Mouse (Mus musculus): Measurements from ENCODE around the gene Smim13. TPM values are rescaled to one million over a fixed set of nuclear protein-coding genes. Genes with fewer than 3 reads are reported as not detected.
A peak's percentile ranks its signal among the peaks of the same experiment; 100 is the strongest.

Smim13 gene
- polyA plus RNA-seq, 1 experiment = 0.67 TPM

- TF ChIP-seq FLI1 (IDR thresholded peaks at IDR 0.05; ENCODE audit: low read length) (no peak), GATA1 (IDR thresholded peaks at IDR 0.05; ENCODE audit: borderline replicate concordance, low read length) (no peak)
- Histone ChIP-seq H3K9me3 (no peaks in the 10 kb centered on the region), H3K36me3 (replicated peaks; ENCODE audit: low read length) (no peaks in the 10 kb centered on the region), H3K4me3 (replicated peaks) (peak overlapping the region; percentile 10), H3K4me1 (peaks cover 12% of the 10 kb centered on the region), H3K27me3 (replicated peaks) (peaks cover 18% of the 10 kb centered on the region)
Observed at GRCm38 (mm10) chr13:41302716-41303115, 53.1 kb downstream of the Smim13 start.

- Histone ChIP-seq H3K4me3 (replicated peaks) (no peak overlapping the region), H3K36me3 (replicated peaks; ENCODE audit: low read length) (peaks cover 15% of the 10 kb centered on the region), H3K9me3 (no peaks in the 10 kb centered on the region), H3K27me3 (replicated peaks) (no peaks in the 10 kb centered on the region), H3K4me1 (no peaks in the 10 kb centered on the region)
- TF ChIP-seq FLI1 (IDR thresholded peaks at IDR 0.05; ENCODE audit: low read length) (no peak), GATA1 (IDR thresholded peaks at IDR 0.05; ENCODE audit: borderline replicate concordance, low read length) (no peak)
Observed at GRCm38 (mm10) chr13:41320749-41321148, 71.1 kb downstream of the Smim13 start.

DNA sequence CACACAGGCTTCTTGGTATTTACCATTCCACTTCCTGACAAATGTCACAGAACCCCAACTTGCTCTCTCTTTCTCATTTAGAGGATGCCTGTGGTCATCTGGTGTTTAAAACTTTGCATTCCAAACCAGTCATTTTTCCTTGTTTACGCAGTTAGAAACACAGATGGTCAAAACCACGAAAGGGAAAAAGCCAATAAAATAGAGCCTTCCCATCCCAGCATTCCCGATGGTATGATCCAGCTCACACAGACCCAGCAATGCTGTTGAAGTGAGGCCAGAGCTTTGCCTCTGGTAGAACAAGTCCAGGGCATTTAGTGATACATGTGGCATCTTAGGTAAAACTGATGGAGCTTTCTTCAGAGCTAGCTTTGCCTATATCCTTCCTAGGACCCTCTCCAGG lies 71.8 kb downstream of the Smim13 start:
- H3K4me3 ChIP-seq (replicated peaks) = no peak overlapping the region
- H3K4me1 ChIP-seq = no peaks in the 10 kb centered on the region
- TF ChIP-seq GATA1 (IDR thresholded peaks at IDR 0.05; ENCODE audit: borderline replicate concordance, low read length) (no peak), FLI1 (IDR thresholded peaks at IDR 0.05; ENCODE audit: low read length) (no peak)
- H3K36me3 ChIP-seq (replicated peaks; ENCODE audit: low read length) = peaks cover 8% of the 10 kb centered on the region
- no peaks in the 10 kb centered on the region for H3K9me3 ChIP-seq
- no peaks in the 10 kb centered on the region for H3K27me3 ChIP-seq (replicated peaks)

DNA sequence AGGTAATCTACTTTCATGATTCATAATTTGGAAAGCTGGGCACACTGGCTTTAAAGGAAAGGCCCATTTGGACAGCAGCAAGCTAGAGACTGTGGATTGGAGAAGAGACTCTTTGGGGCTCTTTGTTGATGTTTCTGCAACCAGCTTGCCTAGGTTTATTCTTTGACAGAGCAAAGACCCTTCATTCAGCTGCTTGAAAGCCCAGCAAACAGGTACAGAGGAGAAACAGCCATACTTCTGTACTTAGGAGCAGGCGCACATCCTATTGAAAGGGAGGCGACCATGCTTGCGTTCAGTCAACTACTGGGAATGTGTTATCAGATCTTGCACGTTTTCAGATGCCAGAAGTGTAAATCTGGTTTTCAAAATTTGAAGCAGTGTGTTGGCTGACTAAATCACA lies 75.0 kb downstream of the Smim13 start:
- Histone ChIP-seq H3K4me3 (replicated peaks) (no peak overlapping the region), H3K4me1 (peaks cover 3% of the 10 kb centered on the region; the same call in 1 of the 2 replicates), H3K36me3 (replicated peaks; ENCODE audit: low read length) (no peaks in the 10 kb centered on the region), H3K27me3 (replicated peaks) (no peaks in the 10 kb centered on the region), H3K9me3 (no peaks in the 10 kb centered on the region)
- TF ChIP-seq FLI1 (IDR thresholded peaks at IDR 0.05; ENCODE audit: low read length) (no peak), GATA1 (IDR thresholded peaks at IDR 0.05; ENCODE audit: borderline replicate concordance, low read length) (no peak)

DNA sequence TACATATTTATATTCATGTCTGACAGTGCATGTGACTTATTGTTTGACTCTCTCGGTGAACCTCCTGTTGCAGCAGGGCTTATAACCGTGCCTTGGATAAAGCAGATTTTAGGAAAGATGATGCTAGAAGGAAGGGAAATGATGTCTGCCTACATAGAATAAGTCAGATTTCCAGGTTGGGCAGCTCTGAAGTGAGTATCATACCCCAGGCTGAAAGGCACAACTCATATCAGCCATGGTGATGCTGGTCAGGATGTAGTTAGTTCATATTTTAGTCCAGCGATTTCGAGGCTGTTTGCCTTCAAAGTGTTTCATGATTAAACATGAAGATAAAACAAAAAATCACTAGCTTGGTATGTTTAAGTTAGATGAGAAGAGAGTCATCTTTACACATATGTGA lies 75.7 kb downstream of the Smim13 start:
- Histone ChIP-seq H3K27me3 (replicated peaks) (no peaks in the 10 kb centered on the region), H3K9me3 (no peaks in the 10 kb centered on the region), H3K36me3 (replicated peaks; ENCODE audit: low read length) (no peaks in the 10 kb centered on the region), H3K4me3 (replicated peaks) (no peak overlapping the region), H3K4me1 (peaks cover 3% of the 10 kb centered on the region; the same call in 1 of the 2 replicates)
- TF ChIP-seq GATA1 (IDR thresholded peaks at IDR 0.05; ENCODE audit: borderline replicate concordance, low read length) = no peak
- TF ChIP-seq FLI1 (IDR thresholded peaks at IDR 0.05; ENCODE audit: low read length) = no peak

GRCm38 (mm10) chr13:41326134-41326533 lies 76.5 kb downstream of the Smim13 start:
- Histone ChIP-seq H3K27me3 (replicated peaks) (no peaks in the 10 kb centered on the region), H3K4me1 (peaks cover 10% of the 10 kb centered on the region), H3K36me3 (replicated peaks; ENCODE audit: low read length) (no peaks in the 10 kb centered on the region), H3K9me3 (no peaks in the 10 kb centered on the region), H3K4me3 (replicated peaks) (no peak overlapping the region)
- TF ChIP-seq GATA1 (IDR thresholded peaks at IDR 0.05; ENCODE audit: borderline replicate concordance, low read length) (no peak), FLI1 (IDR thresholded peaks at IDR 0.05; ENCODE audit: low read length) (no peak)

Other genes starting within 250 kb of the Smim13 start
- 12.4 and 51.1 TPM in 2 replicates for gene Pak1ip1, start 248.8 kb upstream of the Smim13 start, polyA plus RNA-seq (2012; ENCODE audit: insufficient read depth, low replicate concordance)
- 53.2 and 191 TPM in 2 replicates for gene Tmem14c, start 233.6 kb upstream of the Smim13 start, polyA plus RNA-seq (2012; ENCODE audit: insufficient read depth, low replicate concordance)
- gene Mak, start 170.1 kb upstream of the Smim13 start, polyA plus RNA-seq (2012; ENCODE audit: insufficient read depth, low replicate concordance) = not detected in 2 replicates
- not detected in 2 replicates for gene Gcm2, start 138.8 kb upstream of the Smim13 start, polyA plus RNA-seq (2012; ENCODE audit: insufficient read depth, low replicate concordance)
- not detected in 2 replicates for gene Sycp2l, start 135.5 kb upstream of the Smim13 start, polyA plus RNA-seq (2012; ENCODE audit: insufficient read depth, low replicate concordance)
- not detected in 2 replicates for gene Elovl2, start 29.4 kb upstream of the Smim13 start, polyA plus RNA-seq (2012; ENCODE audit: insufficient read depth, low replicate concordance)
- gene Gm17364, start 24.1 kb downstream of the Smim13 start, polyA plus RNA-seq (2012; ENCODE audit: insufficient read depth, low replicate concordance) = not detected in 2 replicates
- 0.16 and 1.2 TPM in 2 replicates for gene Nedd9, start 237.5 kb downstream of the Smim13 start, polyA plus RNA-seq (2012; ENCODE audit: insufficient read depth, low replicate concordance)